Mouse (Mus musculus) spleen, postnatal 36 days (tissue): ENCODE results near the gene Gdf7.

Source experiments
- DNase-seq, 2 experiments: peaks; one replicate each; pipeline ENCODE4 v3.0.0; 2022; ENCODE audit warnings: low spot score in 2 of 2, mixed read lengths in 1 of 2

Gdf7 gene

GRCm38 (mm10) chr12:8298361-8299142 is 3.2 kb downstream of the Gdf7 start:
- no peak for DNase-seq

GRCm38 (mm10) chr12:8297586-8298214 is 4.1 kb downstream of the Gdf7 start:
- no peak for DNase-seq

DNA sequence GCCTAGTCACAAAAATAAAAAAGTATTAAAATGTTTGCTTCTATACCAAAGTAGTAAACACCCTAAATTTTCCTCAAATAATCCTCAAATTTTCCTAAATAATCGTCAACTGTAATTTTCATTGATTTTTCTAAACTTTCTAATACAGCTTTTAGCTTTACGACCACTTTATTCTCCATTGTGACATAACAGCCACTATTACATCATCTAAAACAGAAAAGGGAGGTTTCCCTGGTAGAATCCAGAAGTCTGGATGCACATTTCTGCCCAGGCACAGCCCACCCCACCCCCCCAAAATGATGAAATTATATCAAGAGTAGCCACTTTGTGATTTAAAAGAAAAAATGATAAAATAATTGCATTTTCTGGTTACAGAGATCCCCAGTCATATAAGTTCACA is 5.6 kb downstream of the Gdf7 start:
- no peak for DNase-seq

GRCm38 (mm10) chr12:8295307-8295913 is 6.3 kb downstream of the Gdf7 start:
- DNase-seq = no peak

- no peak for DNase-seq
These were observed 10.4 kb downstream of the Gdf7 start for GRCm38 (mm10) chr12:8291157-8291853.

GRCm38 (mm10) chr12:8289499-8289898 is 12.3 kb downstream of the Gdf7 start:
- DNase-seq = no peak

- DNase-seq = no peak
These were observed 12.7 kb downstream of the Gdf7 start for GRCm38 (mm10) chr12:8289099-8289498.

DNA sequence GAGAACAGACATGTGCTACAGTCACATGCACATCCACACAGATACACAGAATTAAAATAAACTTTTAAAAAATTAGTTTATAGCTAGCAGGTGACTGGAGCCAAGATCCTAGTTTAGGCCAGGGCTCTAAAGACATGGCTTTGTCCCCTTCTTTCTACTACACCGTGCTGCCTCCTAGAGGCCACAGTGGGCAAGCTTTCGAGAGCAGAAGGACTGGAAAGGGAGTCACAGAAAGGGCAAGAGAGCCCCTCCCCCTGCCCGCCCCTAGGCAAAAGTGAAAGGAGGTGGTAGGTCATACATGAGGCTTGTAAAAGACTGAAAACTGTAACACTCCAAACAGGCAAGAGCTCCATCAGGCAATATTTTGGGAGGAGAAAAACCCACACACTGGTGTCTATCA is 13.8 kb downstream of the Gdf7 start:
- DNase-seq = no peak

DNA sequence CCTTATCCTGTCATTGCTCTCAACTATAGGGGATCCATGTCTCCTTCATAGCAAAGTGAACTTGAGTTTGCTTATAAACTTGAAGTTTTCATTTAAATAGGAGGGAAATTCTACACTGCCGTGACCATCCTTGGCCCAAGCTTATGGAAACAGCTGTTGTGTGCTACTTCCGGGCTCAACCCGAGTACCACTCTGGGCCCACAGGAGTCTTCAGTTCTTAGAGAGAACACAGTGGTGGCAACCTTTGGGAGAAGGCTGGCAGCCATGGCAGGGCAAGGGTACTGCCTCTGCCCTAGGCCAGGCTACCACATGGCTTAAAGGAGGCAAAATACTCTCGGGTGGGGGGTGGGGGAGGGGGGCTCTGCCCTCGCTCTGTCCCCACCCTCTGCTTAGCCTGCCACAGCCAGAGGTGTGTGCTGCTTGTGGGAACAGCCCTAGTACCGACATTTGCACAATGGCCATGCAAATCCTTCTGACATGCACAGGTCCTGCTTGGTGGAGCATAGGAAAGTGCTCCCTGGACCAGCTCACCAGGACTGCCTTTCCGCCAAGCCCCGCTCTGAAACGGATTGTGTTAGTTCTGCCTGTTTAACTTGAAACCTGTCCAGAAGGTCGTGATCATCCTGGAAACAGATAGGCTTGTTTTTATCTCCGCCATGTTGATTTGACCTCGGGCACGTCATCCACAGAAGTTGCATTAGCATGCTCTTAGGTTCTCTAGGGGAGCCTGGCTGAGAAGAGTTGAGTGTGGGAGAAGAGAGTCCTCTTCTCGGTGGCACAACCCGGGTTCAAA is 20.3 kb downstream of the Gdf7 start:
- DNase-seq = no peak

DNA sequence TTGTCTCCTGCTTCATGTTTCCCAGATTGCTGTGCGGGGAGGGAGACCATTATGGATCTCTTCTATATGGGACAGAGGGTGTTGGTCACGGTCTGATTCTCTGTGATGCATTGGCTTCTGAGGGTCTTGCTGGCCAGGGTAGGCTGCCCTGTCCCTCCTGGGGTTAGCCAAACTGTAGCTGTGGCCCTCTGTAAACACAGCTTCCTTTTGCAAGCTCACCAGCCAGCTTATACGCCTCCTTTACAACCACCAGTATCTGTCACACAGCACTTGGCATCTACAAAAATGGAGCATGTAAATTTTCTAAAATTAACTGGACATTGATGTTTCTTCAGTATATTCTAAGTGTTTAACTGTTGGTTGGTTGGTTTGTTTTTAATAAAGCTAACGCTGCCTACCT is 26.3 kb downstream of the Gdf7 start:
- DNase-seq = no peak

- no peak for DNase-seq
These were observed 28.1 kb downstream of the Gdf7 start for GRCm38 (mm10) chr12:8273471-8274171.

DNA sequence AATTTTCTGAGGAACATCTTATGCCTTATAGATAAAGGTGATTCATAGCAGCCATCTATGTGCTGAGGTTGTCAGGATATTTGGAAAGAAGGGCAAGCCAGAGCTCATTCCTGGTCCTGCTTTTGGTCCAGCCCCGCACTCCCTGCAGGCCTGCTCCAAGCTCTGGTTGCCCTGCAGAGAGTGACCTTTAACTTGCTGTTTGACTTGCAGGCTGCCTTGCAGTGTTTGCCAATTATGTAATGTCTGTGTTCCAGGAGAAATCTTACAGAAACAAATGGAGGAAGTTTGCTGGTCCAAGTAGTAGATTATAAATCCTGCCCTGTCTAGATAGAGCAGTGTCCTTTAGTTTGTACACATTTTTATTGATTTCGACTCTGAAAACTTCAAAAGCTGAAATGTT is 30.3 kb downstream of the Gdf7 start:
- DNase-seq = no peak

- DNase-seq = no peak
These were observed 32.1 kb downstream of the Gdf7 start for GRCm38 (mm10) chr12:8269627-8270026.

DNA sequence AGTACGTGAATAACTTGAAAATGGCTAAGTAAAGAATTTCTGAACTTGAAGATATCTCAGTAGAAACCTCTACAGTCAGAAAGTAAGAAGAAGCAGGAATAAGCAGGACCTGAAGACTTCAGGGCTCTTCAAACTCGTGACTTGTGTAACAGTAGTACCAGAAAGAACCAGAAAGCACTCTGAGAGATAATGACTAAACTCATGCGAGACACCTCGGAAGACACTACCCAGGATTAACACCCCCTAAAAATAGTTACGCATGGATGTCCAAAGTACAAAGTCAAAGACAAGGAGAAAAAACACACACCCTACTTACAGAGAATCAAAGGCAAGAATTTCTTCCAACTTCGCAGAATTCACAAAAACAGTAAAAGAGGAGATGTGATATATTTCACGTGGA is 35.4 kb downstream of the Gdf7 start:
- DNase-seq = no peak

DNA sequence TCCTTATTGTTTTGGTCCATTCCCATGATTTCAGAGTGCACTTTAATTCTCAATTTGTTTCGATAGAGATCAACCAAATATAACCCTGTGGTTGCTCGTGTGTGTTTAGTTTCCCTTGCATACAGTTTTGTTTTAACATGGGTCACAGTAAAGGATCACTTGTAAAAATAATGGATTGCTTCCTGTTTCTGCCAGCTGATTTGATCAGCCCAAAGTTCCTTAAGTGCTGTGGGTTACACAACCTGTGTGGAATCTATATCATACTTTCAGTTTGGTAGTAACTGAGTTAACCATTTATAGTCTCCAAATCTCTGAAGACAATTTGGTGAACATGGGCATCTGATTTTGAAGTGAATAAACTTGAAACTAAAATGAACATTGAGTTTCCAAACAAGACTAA is 41.5 kb downstream of the Gdf7 start:
- DNase-seq = no peak
